Mouse (Mus musculus) embryonic facial prominence, embryonic 12.5 days (tissue): ENCODE measurements around the gene Aspscr1. TPM values are rescaled to one million over a fixed set of nuclear protein-coding genes. Genes with fewer than 3 reads are reported as not detected.
"Not testable (repeated sequence)": the region's sequence is repeated elsewhere in the genome, so short reads cannot be mapped to it uniquely, and the experiment has no call there.

Source experiments
- ATAC-seq: fragments of 200-750 bp; cut with Nextera tagmentation; 2 replicates; pipeline ENCODE4 v1.8.0; 2017; ENCODE audit not compliant: insufficient number of reproducible peaks, insufficient read depth, low FRiP score, low TSS enrichment
- H3K27ac ChIP-seq: fragments of 300-500 bp; sonication (generic); 2 replicates; pipeline ENCODE4 v1.5.1; 2016; ENCODE audit warnings: mild to moderate bottlenecking
- H3K27me3 ChIP-seq: fragments of 300-500 bp; sonication (generic); 2 replicates; pipeline ENCODE4 v1.6.1; 2016; ENCODE audit warnings: mild to moderate bottlenecking, moderate library complexity
- H3K36me3 ChIP-seq: fragments of 300-500 bp; sonication (generic); 2 replicates; pipeline ENCODE4 v1.6.1; 2016; ENCODE audit warnings: mild to moderate bottlenecking
- H3K4me1 ChIP-seq: fragments of 300-500 bp; sonication (generic); 2 replicates; pipeline ENCODE4 v1.6.1; 2016
- H3K4me2 ChIP-seq: fragments of 300-500 bp; sonication (generic); replicated peaks from 2 replicates; pipeline ENCODE4 v1.6.1; 2016; ENCODE audit warnings: mild to moderate bottlenecking, moderate library complexity
- H3K4me3 ChIP-seq: fragments of 300-500 bp; sonication (generic); 2 replicates; pipeline ENCODE4 v1.5.1; 2016; ENCODE audit warnings: mild to moderate bottlenecking
- H3K9ac ChIP-seq: fragments of 300-500 bp; sonication (generic); 2 replicates; pipeline ENCODE4 v1.6.1; 2016; ENCODE audit warnings: mild to moderate bottlenecking, moderate library complexity
- H3K9me3 ChIP-seq: fragments of 300-500 bp; sonication (generic); 2 replicates; pipeline ENCODE4 v1.6.1; 2016; ENCODE audit warnings: mild to moderate bottlenecking, moderate library complexity
- WGBS: fragments of 180-500 bp; shearing (Covaris S2); methylation state at CpG from one replicate; pipeline ENCODE4 v1.1.7; 2016; 5-methylcytosine and 5-hydroxymethylcytosine counted together
- polyA plus RNA-seq: library from polyadenylated mRNA; unstranded; fragments of >200 nt; fragmentation: Nextera tagmentation; extraction: Ambion mirVana; gene quantifications from 2 replicates; pipeline ENCODE4 v1.2.1, GENCODE M21; 2016

Aspscr1 gene
- polyA plus RNA-seq, 1 experiment from 2014 or later: 131 TPM

DNA sequence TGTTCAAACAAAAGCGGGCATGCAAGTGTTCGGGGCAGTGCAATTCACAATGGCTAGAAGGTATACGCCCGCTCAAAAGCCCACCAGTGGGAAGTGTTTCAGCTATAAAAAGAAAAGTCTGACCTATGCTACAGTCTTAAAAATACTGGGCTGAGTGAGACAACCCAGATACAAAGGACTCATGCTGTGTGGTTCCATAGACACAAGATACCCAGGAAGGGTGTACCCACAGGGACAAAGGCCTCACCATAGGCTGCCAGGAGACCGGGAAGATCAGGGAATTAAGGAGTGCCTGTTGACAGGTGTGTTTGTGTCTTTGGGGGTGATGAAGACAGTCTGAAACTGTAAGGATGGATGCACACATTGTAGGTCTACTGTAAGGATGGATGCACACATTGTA lies 9.1 kb upstream of the Aspscr1 start:
- 74% methylated on average over 5 of the region's 5 CpGs for WGBS
- no peak overlapping the region for H3K9ac ChIP-seq
- H3K9me3 ChIP-seq: no peaks in the 10 kb centered on the region
- H3K4me1 ChIP-seq: peaks cover 24% of the 10 kb centered on the region; the same call in 1 of the 2 replicates
- no peak for ATAC-seq
- no peak overlapping the region for H3K27ac ChIP-seq
- no peak overlapping the region for H3K4me3 ChIP-seq
- H3K27me3 ChIP-seq: peaks cover 64% of the 10 kb centered on the region
- no peaks in the 10 kb centered on the region for H3K36me3 ChIP-seq
- no peak overlapping the region for H3K4me2 ChIP-seq

DNA sequence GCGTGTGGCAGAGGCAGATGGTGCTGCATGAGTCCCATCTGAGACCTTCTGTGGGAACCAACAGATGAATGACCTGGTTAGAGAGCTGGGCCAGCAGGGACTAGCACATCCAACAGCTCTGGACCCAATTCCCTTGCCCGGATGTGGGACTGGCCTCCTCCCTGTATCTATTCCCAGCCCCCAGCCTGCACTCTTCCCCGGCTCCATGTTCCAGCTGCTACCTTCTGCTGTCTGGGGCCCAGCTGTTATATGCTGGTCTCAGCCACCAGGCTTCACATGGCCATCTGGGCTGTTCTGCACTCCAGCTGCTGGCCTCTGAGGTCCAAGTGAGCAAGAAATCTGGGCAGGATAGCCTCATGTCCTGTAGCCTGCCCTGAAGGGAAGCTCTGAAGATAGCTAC lies 7.4 kb upstream of the Aspscr1 start:
- Histone ChIP-seq H3K27me3 (peaks cover 47% of the 10 kb centered on the region), H3K9ac (no peak overlapping the region), H3K4me1 (peaks cover 18% of the 10 kb centered on the region; the same call in 1 of the 2 replicates), H3K27ac (no peak overlapping the region), H3K4me3 (no peak overlapping the region), H3K36me3 (no peaks in the 10 kb centered on the region), H3K4me2 (no peak overlapping the region), H3K9me3 (no peaks in the 10 kb centered on the region)
- 63% methylated on average over 3 of the region's 3 CpGs for WGBS
- no peak for ATAC-seq

DNA sequence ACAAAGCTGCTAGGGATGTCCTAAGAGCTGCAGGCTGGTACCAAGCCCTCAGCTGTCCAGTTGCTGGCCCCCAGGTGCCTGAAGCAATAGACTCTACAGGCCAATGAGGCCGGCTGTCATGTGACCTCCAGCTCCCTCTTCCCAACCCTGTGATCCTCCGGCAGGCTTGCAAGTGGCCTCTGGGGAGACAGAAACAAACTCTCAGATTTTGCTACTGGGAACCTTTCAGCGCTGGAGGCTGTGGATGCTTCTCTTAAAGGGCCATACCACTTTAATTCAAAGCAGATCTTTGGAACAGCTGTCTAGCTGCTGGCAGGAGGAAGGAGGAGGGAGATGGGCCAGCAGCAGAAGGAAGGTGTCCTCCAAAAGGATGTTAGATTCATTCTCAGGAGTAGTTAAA lies 6.2 kb upstream of the Aspscr1 start:
- H3K9ac ChIP-seq: no peak overlapping the region
- ATAC-seq: no peak
- H3K4me2 ChIP-seq: 0 out of 2 replicates have a peak overlapping the region, but pooled peaks have one; percentile 1
- no peaks in the 10 kb centered on the region for H3K36me3 ChIP-seq
- no peaks in the 10 kb centered on the region for H3K9me3 ChIP-seq
- no peak overlapping the region for H3K27ac ChIP-seq
- peaks cover 35% of the 10 kb centered on the region for H3K27me3 ChIP-seq
- peaks cover 8% of the 10 kb centered on the region; the same call in 1 of the 2 replicates for H3K4me1 ChIP-seq
- no peak overlapping the region for H3K4me3 ChIP-seq
- 4% methylated on average over 3 of the region's 3 CpGs for WGBS

DNA sequence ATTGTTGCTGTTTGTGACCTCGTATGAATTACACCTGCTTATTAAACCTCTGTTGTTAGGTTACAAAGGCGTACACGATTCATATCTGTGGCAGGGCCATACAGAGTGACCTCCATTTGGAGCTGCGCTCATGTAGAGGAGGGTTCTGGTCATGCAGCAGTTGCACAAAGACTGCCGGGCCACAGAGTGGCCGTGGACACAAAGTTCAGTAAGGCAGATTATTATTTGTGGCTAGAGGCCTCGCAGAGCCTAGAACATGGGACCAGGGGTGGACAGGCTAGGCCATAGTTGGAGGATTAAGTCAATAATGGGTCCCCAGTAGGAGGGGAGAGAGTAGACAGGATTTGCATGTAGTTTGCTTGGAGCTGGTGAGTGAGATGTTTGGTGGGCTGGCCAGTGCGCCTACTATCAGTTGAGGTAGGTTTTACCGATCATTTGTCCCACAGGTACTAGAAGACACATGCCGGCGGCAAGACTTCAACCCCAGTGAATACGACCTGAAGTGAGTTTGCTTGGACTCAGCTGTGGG lies 885 bp downstream of the Aspscr1 start:
- H3K27me3 ChIP-seq: no peaks in the 10 kb centered on the region
- H3K27ac ChIP-seq: peak overlapping the region; percentile 88
- ATAC-seq: no peak
- peak overlapping the region; percentile 78 for H3K9ac ChIP-seq
- peak overlapping the region; percentile 87 for H3K4me2 ChIP-seq
- no peaks in the 10 kb centered on the region for H3K9me3 ChIP-seq
- peak overlapping the region; percentile 68 for H3K4me3 ChIP-seq
- peaks cover 22% of the 10 kb centered on the region for H3K36me3 ChIP-seq
- 41% methylated on average over 12 of the region's 12 CpGs for WGBS
- H3K4me1 ChIP-seq: peaks cover 7% of the 10 kb centered on the region

DNA sequence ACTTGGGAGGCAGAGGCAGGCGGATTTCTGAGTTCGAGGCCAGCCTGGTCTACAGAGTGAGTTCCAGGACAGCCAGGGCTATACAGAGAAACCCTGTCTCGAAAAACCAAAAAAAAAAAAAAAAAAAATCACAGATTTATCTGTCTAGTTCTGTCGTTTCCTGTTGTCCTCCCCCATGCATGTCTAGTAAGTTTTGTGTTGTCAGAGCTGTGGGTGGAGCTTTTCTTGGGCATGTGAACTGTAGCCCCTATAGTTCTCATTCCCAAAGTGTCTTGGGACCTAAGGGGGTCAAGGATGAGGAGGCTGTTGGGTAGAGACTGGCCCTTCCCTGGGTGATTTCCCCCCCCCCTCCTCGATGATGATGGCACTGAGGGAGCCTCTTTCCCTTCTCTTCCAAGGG lies 3.1 kb downstream of the Aspscr1 start:
- H3K9ac ChIP-seq, H3K4me3 ChIP-seq, H3K27ac ChIP-seq, H3K4me1 ChIP-seq, ATAC-seq, H3K27me3 ChIP-seq, H3K4me2 ChIP-seq, H3K9me3 ChIP-seq: not testable (repeated sequence)
- peaks cover 42% of the 10 kb centered on the region for H3K36me3 ChIP-seq
- WGBS: 85% methylated on average over 5 of the region's 5 CpGs

GRCm38 (mm10) chr11:120676951-120677350 lies 4.2 kb downstream of the Aspscr1 start:
- H3K27ac ChIP-seq: no peak overlapping the region
- H3K4me2 ChIP-seq: no peak overlapping the region
- no peak overlapping the region for H3K4me3 ChIP-seq
- ATAC-seq: no peak
- no peaks in the 10 kb centered on the region for H3K9me3 ChIP-seq
- H3K4me1 ChIP-seq: peaks cover 7% of the 10 kb centered on the region
- peaks cover 48% of the 10 kb centered on the region for H3K36me3 ChIP-seq
- 87% methylated on average over 4 of the region's 4 CpGs for WGBS
- H3K27me3 ChIP-seq: no peaks in the 10 kb centered on the region
- no peak overlapping the region for H3K9ac ChIP-seq

DNA sequence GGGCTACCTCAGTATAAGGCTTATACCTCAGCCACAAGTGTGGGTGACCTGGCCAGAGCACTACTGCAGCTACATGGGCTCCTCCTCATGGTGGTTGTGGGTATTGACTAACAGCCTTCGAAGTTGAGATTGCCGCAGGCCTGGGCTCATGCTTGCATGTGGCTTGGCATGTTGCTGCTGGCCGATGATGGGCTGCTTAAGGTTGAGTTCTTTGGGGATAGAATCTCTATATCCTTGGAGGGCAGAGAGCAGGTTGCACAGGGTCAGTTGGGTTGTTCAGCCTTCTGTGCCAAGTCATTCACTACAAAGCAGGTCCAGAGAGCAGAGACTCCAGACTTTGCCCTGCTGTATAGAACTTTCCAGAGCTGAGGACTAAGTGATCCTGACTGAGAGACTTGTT lies 7.1 kb downstream of the Aspscr1 start:
- H3K4me2 ChIP-seq: no peak overlapping the region
- ATAC-seq: no peak
- WGBS: 74% methylated on average over 3 of the region's 3 CpGs
- H3K4me3 ChIP-seq: no peak overlapping the region
- H3K27ac ChIP-seq: no peak overlapping the region
- no peaks in the 10 kb centered on the region for H3K27me3 ChIP-seq
- H3K9ac ChIP-seq: no peak overlapping the region
- H3K9me3 ChIP-seq: no peaks in the 10 kb centered on the region
- peaks cover 68% of the 10 kb centered on the region for H3K36me3 ChIP-seq
- no peaks in the 10 kb centered on the region for H3K4me1 ChIP-seq

- Histone ChIP-seq H3K27me3 (no peaks in the 10 kb centered on the region), H3K36me3 (peaks cover 67% of the 10 kb centered on the region), H3K9me3 (no peaks in the 10 kb centered on the region), H3K4me3 (no peak overlapping the region), H3K9ac (no peak overlapping the region), H3K4me1 (no peaks in the 10 kb centered on the region; the same call in 1 of the 2 replicates), H3K27ac (no peak overlapping the region), H3K4me2 (no peak overlapping the region)
- no peak for ATAC-seq
- 92% methylated on average over 5 of the region's 5 CpGs for WGBS
These were observed 9.9 kb downstream of the Aspscr1 start for GRCm38 (mm10) chr11:120682683-120683082.

GRCm38 (mm10) chr11:120683536-120683935 lies 10.8 kb downstream of the Aspscr1 start:
- Histone ChIP-seq H3K27me3 (no peaks in the 10 kb centered on the region), H3K27ac (no peak overlapping the region), H3K4me2 (no peak overlapping the region), H3K4me1 (no peaks in the 10 kb centered on the region; the same call in 1 of the 2 replicates), H3K9me3 (no peaks in the 10 kb centered on the region), H3K9ac (no peak overlapping the region), H3K36me3 (peaks cover 68% of the 10 kb centered on the region), H3K4me3 (no peak overlapping the region)
- no peak for ATAC-seq
- 93% methylated on average over 3 of the region's 3 CpGs for WGBS

DNA sequence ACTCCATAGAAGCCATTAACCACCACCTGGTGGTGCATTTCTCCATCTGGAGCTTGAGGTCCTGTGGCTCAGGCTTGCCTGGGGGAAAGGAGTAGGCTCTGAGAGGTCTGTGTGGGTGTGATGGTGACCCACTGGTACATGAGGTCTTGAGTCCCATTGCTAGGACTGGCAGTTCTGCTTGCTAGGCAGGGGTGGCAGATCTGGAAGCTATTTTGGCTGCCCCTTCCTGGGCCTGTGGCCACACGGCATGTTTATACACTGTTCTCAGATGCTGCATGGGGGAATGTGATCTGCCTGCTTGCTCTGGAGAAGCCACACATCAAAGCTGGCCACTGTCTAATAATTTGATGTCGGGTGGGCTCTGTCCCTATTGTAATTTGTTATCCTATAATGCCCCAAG lies 11.3 kb downstream of the Aspscr1 start:
- Histone ChIP-seq H3K9ac (no peak overlapping the region), H3K36me3 (peaks cover 70% of the 10 kb centered on the region), H3K27ac (no peak overlapping the region), H3K4me3 (no peak overlapping the region), H3K4me1 (no peaks in the 10 kb centered on the region; the same call in 1 of the 2 replicates), H3K9me3 (no peaks in the 10 kb centered on the region), H3K4me2 (no peak overlapping the region), H3K27me3 (no peaks in the 10 kb centered on the region)
- ATAC-seq: no peak
- 76% methylated on average over 2 of the region's 2 CpGs for WGBS

- Histone ChIP-seq H3K27me3 (no peaks in the 10 kb centered on the region), H3K4me3 (no peak overlapping the region), H3K36me3 (peaks cover 70% of the 10 kb centered on the region), H3K4me2 (no peak overlapping the region), H3K9ac (no peak overlapping the region), H3K9me3 (no peaks in the 10 kb centered on the region), H3K4me1 (no peaks in the 10 kb centered on the region; the same call in 1 of the 2 replicates), H3K27ac (no peak overlapping the region)
- WGBS: 76% methylated on average over 2 of the region's 2 CpGs
- no peak for ATAC-seq
These were observed 11.9 kb downstream of the Aspscr1 start for GRCm38 (mm10) chr11:120684660-120685059.

GRCm38 (mm10) chr11:120686650-120687272 lies 14.0 kb downstream of the Aspscr1 start:
- no peak overlapping the region for H3K4me3 ChIP-seq
- peak overlapping the region; percentile 59; the same call in 1 of the 2 replicates for H3K27ac ChIP-seq
- ATAC-seq: no peak
- H3K9ac ChIP-seq: no peak overlapping the region
- H3K9me3 ChIP-seq: no peaks in the 10 kb centered on the region
- no peak overlapping the region for H3K4me2 ChIP-seq
- WGBS: 64% methylated on average over 20 of the region's 20 CpGs
- H3K36me3 ChIP-seq: peaks cover 62% of the 10 kb centered on the region
- H3K4me1 ChIP-seq: no peaks in the 10 kb centered on the region; the same call in 1 of the 2 replicates
- no peaks in the 10 kb centered on the region for H3K27me3 ChIP-seq
